Mouse (Mus musculus): ENCODE results near the gene Socs4. TPM values are rescaled to one million over a fixed set of nuclear protein-coding genes. Genes with fewer than 3 reads are reported as not detected.

The Socs4 gene
- polyA plus RNA-seq, 1 experiment from 2014 or later = 1.7 TPM

DNA sequence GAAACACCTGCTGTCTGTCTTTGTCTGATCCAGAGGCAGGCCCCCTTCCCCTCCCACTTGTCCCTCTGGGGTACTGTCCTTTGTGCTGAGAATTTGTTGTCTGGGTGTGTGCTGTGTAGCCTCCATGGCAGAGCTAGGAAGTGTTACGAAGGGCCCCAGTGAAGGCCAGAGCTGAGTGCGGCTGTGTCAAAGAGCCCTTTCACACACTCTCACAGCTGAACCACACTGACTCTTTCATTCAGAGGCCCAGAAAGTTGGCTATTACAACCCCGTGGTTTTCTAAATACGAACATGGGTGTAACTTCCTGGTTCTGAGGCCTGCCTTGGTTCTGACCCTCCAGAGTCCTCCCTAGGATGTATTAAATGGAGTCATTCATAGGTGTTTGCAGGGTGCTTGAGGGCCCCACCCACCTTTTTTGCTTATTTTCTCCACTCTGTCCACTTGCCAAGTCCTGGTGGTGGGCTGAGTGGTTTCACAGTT is 65.1 kb downstream of the Socs4 start:
- no peaks in the 10 kb centered on the region for H3K4me1 ChIP-seq (ENCODE audit: control insufficient read depth, insufficient read depth, low read depth, low read length)
- peak; percentile 74; the same call in 1 of the 2 replicates for ATAC-seq
- H3K27ac ChIP-seq (ENCODE audit: low read depth, low read length) = no peak overlapping the region
- H3K4me3 ChIP-seq (ENCODE audit: low read length) = no peak overlapping the region
- H3K27me3 ChIP-seq (replicated peaks; ENCODE audit: control insufficient read depth, insufficient read depth, low read length) = no peaks in the 10 kb centered on the region
- WGBS = 64% methylated on average over 4 of the region's 4 CpGs
- H3K9me3 ChIP-seq (ENCODE audit: control insufficient read depth, low read length) = no peaks in the 10 kb centered on the region
- H3K36me3 ChIP-seq (ENCODE audit: control insufficient read depth, insufficient read depth, low read length) = no peaks in the 10 kb centered on the region
- H3K9ac ChIP-seq (ENCODE audit: low read depth, low read length) = no peak overlapping the region
- H3K4me2 ChIP-seq (ENCODE audit: low read length) = no peak overlapping the region

Other genes starting within 250 kb of the Socs4 start
- gene Gch1, start 87.5 kb upstream of the Socs4 start, polyA plus RNA-seq (2015; fragmentation: Nextera tagmentation; extraction: Ambion mirVana) = 5.5 and 6.3 TPM in 2 replicates
- 12.8 and 15.3 TPM in 2 replicates for gene Wdhd1, start 74 bp upstream of the Socs4 start, polyA plus RNA-seq (2015; fragmentation: Nextera tagmentation; extraction: Ambion mirVana)
- gene Mapk1ip1l, start 21.3 kb downstream of the Socs4 start, polyA plus RNA-seq (2015; fragmentation: Nextera tagmentation; extraction: Ambion mirVana) = 38.8 and 49.0 TPM in 2 replicates
- gene Lgals3, start 90.8 kb downstream of the Socs4 start, polyA plus RNA-seq (2015; fragmentation: Nextera tagmentation; extraction: Ambion mirVana) = 4.0 and 4.7 TPM in 2 replicates
- gene Dlgap5, start 141.5 kb downstream of the Socs4 start, polyA plus RNA-seq (2015; fragmentation: Nextera tagmentation; extraction: Ambion mirVana) = 6.3 and 9.0 TPM in 2 replicates
- 33.6 and 35.5 TPM in 2 replicates for gene Fbxo34, start 173.5 kb downstream of the Socs4 start, polyA plus RNA-seq (2015; fragmentation: Nextera tagmentation; extraction: Ambion mirVana)